33 mouse cellular contexts compared by ENCODE assay signal in the genomic region with DNA sequence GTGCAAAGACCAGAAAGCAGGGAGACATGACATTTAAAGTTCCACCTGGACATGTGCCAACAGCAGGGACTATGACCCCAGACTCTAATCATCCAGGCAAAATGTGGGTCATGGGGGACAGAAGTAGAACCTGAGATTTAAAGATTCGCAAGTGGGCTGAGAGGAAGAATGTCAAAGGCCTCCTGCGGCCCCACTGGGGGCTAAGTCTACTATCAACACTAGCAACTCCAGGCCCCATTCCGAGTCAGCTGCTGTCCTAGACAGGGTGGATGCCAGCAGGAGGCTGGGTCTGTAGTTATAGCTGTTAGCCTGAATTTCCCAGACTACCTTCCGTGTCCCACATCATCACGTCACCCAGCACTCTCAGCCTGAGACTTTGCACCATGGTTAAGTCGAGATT.
A peak's percentile ranks its signal among the peaks of the same experiment; 100 is the strongest.
DNase-seq lines count a peak whose midpoint lies in the region; ATAC-seq and TF ChIP-seq lines count a peak whose summit lies in the region.
"Had no signal": no experiment of that assay in that cellular context is flagged by ENCODE, and none has a peak within 500 bp of the region (broad histone marks: within the 10 kb centered on the region; RNA-seq: fewer than 3 reads in every experiment).

No protein-coding gene starts in this region.

- no peak overlapping the region for H3K4me2 ChIP-seq in kidney, embryonic 16.5 days (replicated peaks; ENCODE audit: low read depth, low read length)
- no peak overlapping the region for H3K4me2 ChIP-seq in intestine, embryonic 15.5 days (replicated peaks)
- H3K4me2 ChIP-seq: embryonic facial prominence, embryonic 12.5 days; heart, embryonic 12.5 days; hindbrain, embryonic 13.5 days; limb, embryonic 13.5 days; lung, embryonic 14.5 days; neural tube, embryonic 15.5 days; stomach, embryonic 15.5 days had no signal

- no peak overlapping the region for H3K9ac ChIP-seq in kidney, embryonic 16.5 days (replicated peaks; ENCODE audit: low read length)
- no peak overlapping the region for H3K9ac ChIP-seq in intestine, embryonic 15.5 days
- no peak overlapping the region for H3K9ac ChIP-seq in heart, adult 2 months (ENCODE audit: low read depth, low read length)
- H3K9ac ChIP-seq: embryonic facial prominence, embryonic 12.5 days; heart, embryonic 12.5 days; hindbrain, embryonic 13.5 days; limb, embryonic 13.5 days; liver, embryonic 14.5 days; lung, embryonic 14.5 days; neural tube, embryonic 15.5 days; stomach, embryonic 15.5 days had no signal

- TF ChIP-seq CTCF in heart, adult 2 months (IDR thresholded peaks at IDR 0.05) = no peak

- H3K27ac ChIP-seq in kidney, embryonic 16.5 days (ENCODE audit: low read length) = no peak overlapping the region
- H3K27ac ChIP-seq in intestine, embryonic 15.5 days = no peak overlapping the region
- no peak overlapping the region for H3K27ac ChIP-seq in heart, adult 2 months
- H3K27ac ChIP-seq: embryonic facial prominence, embryonic 12.5 days; hindbrain, embryonic 13.5 days; layer of hippocampus, adult 2 months; left cerebral cortex, adult 2 months; limb, embryonic 13.5 days; liver, embryonic 14.5 days; neural tube, embryonic 15.5 days; stomach, embryonic 15.5 days had no signal

- H3K4me3 ChIP-seq in kidney, embryonic 16.5 days (ENCODE audit: low read length) = no peak overlapping the region
- no peak overlapping the region for H3K4me3 ChIP-seq in intestine, embryonic 15.5 days (replicated peaks)
- no peak overlapping the region for H3K4me3 ChIP-seq in heart, adult 2 months
- H3K4me3 ChIP-seq: embryonic facial prominence, embryonic 12.5 days; heart, embryonic 12.5 days; hindbrain, embryonic 13.5 days; layer of hippocampus, adult 2 months; left cerebral cortex, adult 2 months; limb, embryonic 13.5 days; neural tube, embryonic 15.5 days; stomach, embryonic 15.5 days had no signal

- no peak for TF ChIP-seq EP300 in heart, adult 2 months (IDR thresholded peaks at IDR 0.05; ENCODE audit: insufficient read depth, low read depth, low read length)

- no peak for ATAC-seq in kidney, embryonic 16.5 days (ENCODE audit: low FRiP score, low TSS enrichment)
- peak; percentile 66 for ATAC-seq in intestine, embryonic 15.5 days
- ATAC-seq: forebrain, embryonic 14.5 days; inflammation-experienced regulatory T-cells, adult 6 months had no signal

- WGBS in kidney, embryonic 16.5 days = 84% methylated on average over 6 of the region's 6 CpGs
- 78% methylated on average over 6 of the region's 6 CpGs for WGBS in intestine, embryonic 15.5 days
- 82% methylated on average over 6 of the region's 6 CpGs for WGBS in heart, adult 2 months

- H3K27me3 ChIP-seq in kidney, embryonic 16.5 days (ENCODE audit: insufficient read depth, low read length) = no peaks in the 10 kb centered on the region
- no peaks in the 10 kb centered on the region for H3K27me3 ChIP-seq in intestine, embryonic 15.5 days (replicated peaks)
- H3K27me3 ChIP-seq in heart, adult 2 months (ENCODE audit: control insufficient read depth, insufficient read depth, low read length) = no peaks in the 10 kb centered on the region
- H3K27me3 ChIP-seq: hindbrain, embryonic 13.5 days; neural tube, embryonic 15.5 days; stomach, embryonic 15.5 days had no signal

- intact Hi-C loops in heart, adult 2 months (cut with DNase I) = no loop called here

- no peaks in the 10 kb centered on the region for H3K36me3 ChIP-seq in kidney, embryonic 16.5 days (ENCODE audit: insufficient read depth, low read length)
- H3K36me3 ChIP-seq in intestine, embryonic 15.5 days = no peaks in the 10 kb centered on the region
- H3K36me3 ChIP-seq in heart, adult 2 months (ENCODE audit: control insufficient read depth, insufficient read depth, low read length) = no peaks in the 10 kb centered on the region
- H3K36me3 ChIP-seq: embryonic facial prominence, embryonic 12.5 days; G1E; heart, embryonic 12.5 days; hindbrain, embryonic 13.5 days; limb, embryonic 13.5 days; neural tube, embryonic 15.5 days; stomach, embryonic 15.5 days had no signal

- H3K4me1 ChIP-seq in kidney, embryonic 16.5 days (ENCODE audit: insufficient read depth, low read length) = peaks cover 9% of the 10 kb centered on the region; the same call in 1 of the 2 replicates
- no peaks in the 10 kb centered on the region for H3K4me1 ChIP-seq in intestine, embryonic 15.5 days (replicated peaks)
- no peaks in the 10 kb centered on the region for H3K4me1 ChIP-seq in heart, adult 2 months (ENCODE audit: control insufficient read depth, insufficient read depth, low read length)
- H3K4me1 ChIP-seq: stomach, embryonic 15.5 days had no signal

- DNase-seq in kidney, adult 18-20 months = peak; percentile 46
- DNase-seq in kidney, adult 9 months = peak; percentile 34
- peak; percentile 60 for DNase-seq in kidney, postnatal 36 days
- DNase-seq in heart, adult 2 months = no peak
- DNase-seq in left cerebral cortex, adult 8-10 months (ENCODE audit: low spot score in 2 of 2) = no peak
- DNase-seq: adrenal gland, postnatal 10 days; cerebellum, adult 11 months; cerebellum, adult 9-10 months; embryo, embryonic 11 days; gastrocnemius, postnatal 25 days; heart, adult 11 months; heart, postnatal 4 days; lung, embryonic 14.5 days; lung, postnatal 14 days; midbrain, embryonic 14.5 days; retina, postnatal 1 day; right cerebral cortex, postnatal 14 days; thymus, adult 18-20 months; thymus, postnatal 25 days had no signal

- no peaks in the 10 kb centered on the region for H3K79me2 ChIP-seq in heart, adult 2 months (replicated peaks; ENCODE audit: control insufficient read depth, insufficient read depth, low read length)

- TF ChIP-seq POLR2A in heart, adult 2 months (IDR thresholded peaks at IDR 0.05; ENCODE audit: insufficient read depth, low read depth, low read length) = no peak

- no peaks in the 10 kb centered on the region for H3K9me3 ChIP-seq in kidney, embryonic 16.5 days (ENCODE audit: low read length)
- H3K9me3 ChIP-seq in intestine, embryonic 15.5 days = no peaks in the 10 kb centered on the region
- H3K9me3 ChIP-seq: embryonic facial prominence, embryonic 12.5 days; heart, embryonic 12.5 days; hindbrain, embryonic 13.5 days; limb, embryonic 13.5 days; neural tube, embryonic 15.5 days; stomach, embryonic 15.5 days had no signal

Comparison
In these comparisons a context has a peak if more than half of its experiments do, and no peak if none do; other contexts are left out.
1. DNase-seq: peak in kidney, adult 18-20 months (single experiment), kidney, adult 9 months (single experiment) and kidney, postnatal 36 days (2 of 2); none in heart, adult 2 months (0 of 2) and left cerebral cortex, adult 8-10 months (0 of 2).